ENCODE assay signal across 1 mouse cellular context in the genomic region with DNA sequence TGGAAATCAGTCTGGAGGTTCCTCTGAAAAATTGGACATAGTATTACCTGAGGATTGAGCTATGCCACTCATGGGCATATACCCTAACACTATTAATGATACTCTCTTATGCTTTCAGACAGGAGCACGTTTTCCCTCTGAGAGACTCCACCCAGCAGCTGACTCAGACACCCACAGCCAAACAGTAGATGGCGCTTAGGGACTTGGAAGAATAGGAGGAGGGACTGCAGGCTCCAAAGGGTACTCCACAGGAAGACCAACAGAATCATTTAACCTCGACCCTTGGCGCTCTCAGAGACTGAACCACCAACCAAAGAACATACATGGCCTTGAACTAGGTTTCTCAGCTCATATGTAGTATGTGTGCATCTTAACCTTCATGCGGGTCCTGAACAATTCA.
TF ChIP-seq lines count a peak whose summit lies in the region.

No protein-coding gene starts in this region.

TF ChIP-seq in CH12.LX, 34 proteins besides CTCF, POLR2A, EP300 and RAD21 (continued from another document):
- TF ChIP-seq BHLHE40 (IDR thresholded peaks at IDR 0.05; ENCODE audit: low read depth, low read length) = no peak
- no peak for TF ChIP-seq MEF2A (IDR thresholded peaks at IDR 0.05; ENCODE audit: borderline replicate concordance, low read depth, low read length)
- TF ChIP-seq SIN3A (IDR thresholded peaks at IDR 0.05; ENCODE audit: low read length) = no peak
- TF ChIP-seq KAT2A (IDR thresholded peaks at IDR 0.05; ENCODE audit: insufficient replicate concordance, low read length) = no peak
- no peak for TF ChIP-seq NELFE (IDR thresholded peaks at IDR 0.05; ENCODE audit: low read depth, low read length)
- TF ChIP-seq JUN (IDR thresholded peaks at IDR 0.05; ENCODE audit: insufficient read depth, low read depth, low read length) = no peak
